Mouse (Mus musculus) c-Kit-positive CD71-negative TER-119-negative erythroid progenitor cells, embryonic 14.5 days (primary cell): Measurements from ENCODE around the gene Gm13084.
"Not testable (repeated sequence)": the region's sequence is repeated elsewhere in the genome, so short reads cannot be mapped to it uniquely, and the experiment has no call there.

Experiments
- DNase-seq: peaks from one replicate; pipeline ENCODE4 v3.0.0-alpha.2; 2013; ENCODE audit warnings: low read depth

The Gm13084 gene

DNA sequence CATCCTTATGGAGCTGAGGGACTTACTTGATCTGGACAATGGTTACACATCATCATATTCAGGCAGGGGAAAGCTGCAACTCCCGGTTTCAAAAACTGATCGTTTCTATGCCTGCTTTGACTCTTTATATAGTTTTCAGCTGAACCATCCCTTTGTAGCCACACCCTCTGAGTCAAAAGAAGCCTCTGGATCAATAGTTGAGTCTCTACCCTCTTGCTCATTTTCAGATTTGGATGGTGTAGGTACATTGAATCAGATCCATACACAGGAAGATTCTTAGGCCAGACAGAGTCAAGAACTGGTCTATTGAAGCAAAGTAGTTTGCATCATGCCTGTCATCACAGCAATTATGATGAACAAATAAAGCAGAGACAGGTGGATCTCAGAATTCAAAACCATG, at the start of gene Gm13084:
TSS of gene Gm13084 (minus strand) at position 101 of the 400 bp plus-strand sequence.
- no peak for DNase-seq

DNA sequence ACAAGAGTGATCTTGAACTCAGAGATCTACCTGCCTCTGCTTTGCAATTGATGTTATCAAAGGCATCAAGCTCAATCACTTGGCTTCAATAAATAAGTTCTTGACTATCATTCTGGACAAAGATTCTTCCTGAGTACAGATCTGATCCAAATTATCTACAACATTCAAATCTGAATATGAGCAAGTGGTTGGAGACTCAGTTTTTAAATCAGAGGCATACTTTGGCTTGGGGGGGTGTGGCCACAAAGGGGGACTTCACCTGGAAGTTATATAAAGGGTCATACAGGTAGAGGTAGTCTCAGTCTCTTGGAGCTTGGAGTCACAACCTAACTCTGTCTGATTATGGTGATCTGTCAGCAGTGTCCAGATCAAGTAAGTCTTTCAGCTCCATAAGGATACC, 30.3 kb upstream of the Gm13084 start, which contains the start of gene Gm13103:
TSS of gene Gm13103 (plus strand) at position 301 of the 400 bp plus-strand sequence.
- not testable (repeated sequence) for DNase-seq

DNA sequence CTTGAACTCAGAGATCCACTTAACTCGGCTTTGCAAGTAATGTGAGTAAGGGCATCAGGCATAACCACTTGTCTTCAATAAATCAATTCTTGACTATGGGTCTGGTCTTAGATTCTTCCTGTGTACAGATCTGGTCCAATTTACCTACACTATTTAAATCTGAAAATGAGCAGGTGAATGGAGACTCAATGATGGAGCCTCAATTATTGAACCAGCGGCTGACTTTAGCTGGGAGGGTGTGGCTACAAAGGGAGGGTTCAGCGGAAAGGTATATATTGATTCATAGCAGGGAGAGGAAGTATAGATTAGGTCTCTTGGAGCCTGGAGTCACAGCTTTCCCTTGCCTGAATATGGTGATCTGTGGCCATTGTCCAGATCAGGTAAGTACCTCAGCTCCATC, 26.8 kb downstream of the Gm13084 start, which contains the start of gene Gm13023:
TSS of gene Gm13023 (plus strand) at position 301 of the 400 bp plus-strand sequence.
- DNase-seq, result not testable (repeated sequence)
